Mouse (Mus musculus): ENCODE measurements around the gene Il1rl1. TPM values are rescaled to one million over a fixed set of nuclear protein-coding genes. Genes with fewer than 3 reads are reported as not detected.

Gene Il1rl1
- polyA plus RNA-seq, 1 experiment, result 0.04 TPM

DNA sequence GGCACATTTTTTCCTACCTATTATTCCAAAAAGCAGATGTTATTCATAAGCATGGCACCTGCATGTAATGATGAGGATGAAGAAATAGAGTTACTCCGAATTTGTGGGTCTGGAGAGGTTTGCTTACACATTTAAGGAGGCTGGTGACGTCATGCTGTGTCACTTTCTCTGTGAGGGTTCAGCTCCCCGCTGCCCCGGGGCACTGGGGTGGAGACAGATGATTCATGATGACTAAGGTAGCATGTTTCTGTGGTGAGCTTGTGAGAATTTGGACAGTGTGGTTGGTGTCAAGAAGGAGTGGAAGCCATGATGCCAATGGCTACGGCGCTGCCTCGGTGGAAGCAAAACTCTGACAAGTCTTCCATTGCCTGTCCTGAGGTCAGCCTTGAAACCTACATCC lies 36.2 kb upstream of the Il1rl1 start:
- Histone ChIP-seq H3K27me3 (ENCODE audit: control insufficient read depth, insufficient read depth, low read length) (no peaks in the 10 kb centered on the region), H3K27ac (ENCODE audit: control insufficient read depth, insufficient read depth, low read depth, low read length) (no peak overlapping the region)
- TF ChIP-seq POLR2A (IDR thresholded peaks at IDR 0.05; ENCODE audit: control insufficient read depth, low read depth, low read length) (no peak), CTCF (IDR thresholded peaks at IDR 0.05; ENCODE audit: control insufficient read depth, insufficient read depth, insufficient replicate concordance, low read depth, low read length) (no peak)

DNA sequence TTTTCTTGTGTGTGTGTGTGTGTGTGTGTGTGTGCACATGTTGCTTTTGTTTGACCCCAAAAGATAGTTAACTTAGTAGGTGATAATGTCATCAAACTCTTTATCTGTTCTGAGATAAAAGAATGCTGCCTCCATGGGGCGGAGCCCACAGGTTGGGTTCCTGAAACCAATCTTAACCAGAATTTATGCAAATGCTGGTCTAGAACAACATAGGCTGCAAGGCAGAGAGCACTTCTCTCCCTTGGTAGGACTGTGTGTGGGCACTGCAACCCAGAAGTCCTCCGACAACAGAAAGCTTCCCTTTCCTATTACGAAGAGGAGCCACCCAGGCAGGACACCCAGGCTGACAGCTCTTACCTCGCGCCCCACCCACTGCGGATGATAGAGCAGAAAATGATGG lies 29.7 kb upstream of the Il1rl1 start:
- Histone ChIP-seq H3K4me3 (ENCODE audit: control insufficient read depth, low read depth, low read length) (no peak overlapping the region), H3K27me3 (ENCODE audit: control insufficient read depth, insufficient read depth, low read length) (no peaks in the 10 kb centered on the region), H3K4me1 (ENCODE audit: control insufficient read depth, insufficient read depth, low read length) (no peaks in the 10 kb centered on the region), H3K36me3 (ENCODE audit: control insufficient read depth, insufficient read depth, low read length) (no peaks in the 10 kb centered on the region), H3K27ac (ENCODE audit: control insufficient read depth, insufficient read depth, low read depth, low read length) (no peak overlapping the region)
- TF ChIP-seq POLR2A (IDR thresholded peaks at IDR 0.05; ENCODE audit: control insufficient read depth, low read depth, low read length) (no peak), CTCF (IDR thresholded peaks at IDR 0.05; ENCODE audit: control insufficient read depth, insufficient read depth, insufficient replicate concordance, low read depth, low read length) (no peak)

More for the DNA sequence above, 36.2 kb upstream of the Il1rl1 start:
- no peaks in the 10 kb centered on the region for H3K4me1 ChIP-seq (ENCODE audit: control insufficient read depth, insufficient read depth, low read length)
- no peak overlapping the region for H3K4me3 ChIP-seq (ENCODE audit: control insufficient read depth, low read depth, low read length)
- H3K36me3 ChIP-seq (ENCODE audit: control insufficient read depth, insufficient read depth, low read length), result no peaks in the 10 kb centered on the region

DNA sequence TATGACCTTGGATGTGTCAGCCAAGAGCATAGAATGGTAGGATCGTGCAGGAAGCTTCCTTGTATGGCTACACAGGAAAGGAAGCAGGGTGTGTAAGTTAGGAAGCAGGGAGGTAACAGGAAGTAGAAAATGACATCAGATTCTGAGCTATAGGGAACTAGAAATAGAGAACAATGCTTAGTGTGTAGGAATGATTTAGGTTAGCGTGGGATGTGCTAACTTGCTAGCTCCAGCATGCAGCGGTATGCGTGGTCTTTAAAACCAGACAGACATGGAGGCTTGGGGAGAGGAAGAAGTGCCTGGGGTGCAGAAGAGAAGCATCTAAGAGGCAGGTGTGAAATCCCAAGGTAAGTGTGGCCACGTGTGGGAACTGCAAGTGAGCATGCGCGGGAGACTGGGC lies 24.7 kb upstream of the Il1rl1 start:
- peaks cover 2% of the 10 kb centered on the region for H3K4me1 ChIP-seq (ENCODE audit: control insufficient read depth, insufficient read depth, low read length)
- H3K36me3 ChIP-seq (ENCODE audit: control insufficient read depth, insufficient read depth, low read length), result no peaks in the 10 kb centered on the region
- TF ChIP-seq POLR2A (IDR thresholded peaks at IDR 0.05; ENCODE audit: control insufficient read depth, low read depth, low read length), result no peak
- TF ChIP-seq CTCF (IDR thresholded peaks at IDR 0.05; ENCODE audit: control insufficient read depth, insufficient read depth, insufficient replicate concordance, low read depth, low read length), result no peak
- H3K27ac ChIP-seq (ENCODE audit: control insufficient read depth, insufficient read depth, low read depth, low read length), result no peak overlapping the region
- no peak overlapping the region for H3K4me3 ChIP-seq (ENCODE audit: control insufficient read depth, low read depth, low read length)
- no peaks in the 10 kb centered on the region for H3K27me3 ChIP-seq (ENCODE audit: control insufficient read depth, insufficient read depth, low read length)

DNA sequence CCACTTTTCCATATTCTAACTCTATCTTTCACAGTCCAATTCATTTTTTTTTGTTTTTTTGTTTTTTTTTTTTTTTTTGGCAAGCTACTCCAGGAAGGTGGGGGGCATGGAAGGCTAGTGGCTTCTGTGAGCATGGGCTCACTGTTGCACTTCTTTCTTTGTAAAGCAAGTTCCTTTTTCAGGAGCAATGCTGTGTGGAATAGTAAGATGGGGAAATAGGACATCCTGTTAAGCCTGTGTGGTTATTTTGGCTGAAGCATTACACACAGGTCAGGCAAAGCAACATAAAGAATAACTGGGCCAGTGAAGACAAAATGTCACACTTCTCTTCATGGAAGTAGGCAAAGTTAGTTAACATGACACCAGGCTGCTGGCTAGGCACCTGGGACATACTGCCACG lies 19.5 kb upstream of the Il1rl1 start:
- no peak for TF ChIP-seq CTCF (IDR thresholded peaks at IDR 0.05; ENCODE audit: control insufficient read depth, insufficient read depth, insufficient replicate concordance, low read depth, low read length)
- no peak for TF ChIP-seq POLR2A (IDR thresholded peaks at IDR 0.05; ENCODE audit: control insufficient read depth, low read depth, low read length)
- no peak overlapping the region for H3K27ac ChIP-seq (ENCODE audit: control insufficient read depth, insufficient read depth, low read depth, low read length)

DNA sequence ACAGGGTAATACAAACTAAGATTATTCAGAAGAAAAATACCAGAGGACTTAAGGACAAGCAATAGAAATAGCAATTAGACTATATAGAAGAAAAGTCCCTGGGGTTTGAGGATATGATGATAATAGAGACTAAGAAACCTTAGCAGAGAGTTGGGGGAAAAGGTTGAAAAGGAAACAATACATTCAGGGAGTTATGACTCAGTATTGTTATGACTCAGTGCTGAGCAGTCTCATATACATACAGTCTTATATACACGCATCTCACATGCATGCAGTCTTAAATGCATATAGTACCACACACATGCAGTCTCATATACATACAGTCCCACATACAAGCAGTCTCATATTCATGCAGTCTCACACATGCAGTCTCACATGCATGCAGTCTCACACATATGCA lies 16.3 kb upstream of the Il1rl1 start:
- no peaks in the 10 kb centered on the region for H3K27me3 ChIP-seq (ENCODE audit: control insufficient read depth, insufficient read depth, low read length)
- no peak overlapping the region for H3K4me3 ChIP-seq (ENCODE audit: control insufficient read depth, low read depth, low read length)
- H3K4me1 ChIP-seq (ENCODE audit: control insufficient read depth, insufficient read depth, low read length), result no peaks in the 10 kb centered on the region
- TF ChIP-seq CTCF (IDR thresholded peaks at IDR 0.05; ENCODE audit: control insufficient read depth, insufficient read depth, insufficient replicate concordance, low read depth, low read length) (no peak), POLR2A (IDR thresholded peaks at IDR 0.05; ENCODE audit: control insufficient read depth, low read depth, low read length) (no peak)
- no peak overlapping the region for H3K27ac ChIP-seq (ENCODE audit: control insufficient read depth, insufficient read depth, low read depth, low read length)
- no peaks in the 10 kb centered on the region for H3K36me3 ChIP-seq (ENCODE audit: control insufficient read depth, insufficient read depth, low read length)

More for the DNA sequence above, 19.5 kb upstream of the Il1rl1 start:
- Histone ChIP-seq H3K36me3 (ENCODE audit: control insufficient read depth, insufficient read depth, low read length) (no peaks in the 10 kb centered on the region), H3K4me3 (ENCODE audit: control insufficient read depth, low read depth, low read length) (no peak overlapping the region), H3K4me1 (ENCODE audit: control insufficient read depth, insufficient read depth, low read length) (peaks cover under 1% of the 10 kb centered on the region), H3K27me3 (ENCODE audit: control insufficient read depth, insufficient read depth, low read length) (no peaks in the 10 kb centered on the region)

DNA sequence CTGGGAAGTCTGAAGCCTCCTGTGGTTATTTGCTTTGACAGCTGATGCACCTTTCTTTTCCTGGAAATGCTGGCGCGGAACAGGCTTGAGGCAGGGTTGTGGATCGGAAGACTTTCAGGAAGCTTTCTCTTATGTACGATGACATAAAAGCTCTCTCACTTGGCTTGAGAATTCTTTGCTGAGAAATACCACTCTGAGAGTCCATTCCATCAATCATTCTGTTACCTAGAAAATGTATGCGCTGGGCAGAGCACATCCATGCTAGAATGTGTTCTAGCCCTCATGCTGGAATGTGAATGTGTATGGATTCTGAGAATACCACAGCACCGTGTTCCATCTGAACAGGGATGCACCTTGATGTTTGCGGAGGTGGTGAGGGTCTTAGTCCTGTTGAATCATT lies 15.1 kb upstream of the Il1rl1 start:
- no peaks in the 10 kb centered on the region for H3K27me3 ChIP-seq (ENCODE audit: control insufficient read depth, insufficient read depth, low read length)
- TF ChIP-seq CTCF (IDR thresholded peaks at IDR 0.05; ENCODE audit: control insufficient read depth, insufficient read depth, insufficient replicate concordance, low read depth, low read length) (no peak), POLR2A (IDR thresholded peaks at IDR 0.05; ENCODE audit: control insufficient read depth, low read depth, low read length) (no peak)
- H3K4me3 ChIP-seq (ENCODE audit: control insufficient read depth, low read depth, low read length), result no peak overlapping the region
- no peaks in the 10 kb centered on the region for H3K4me1 ChIP-seq (ENCODE audit: control insufficient read depth, insufficient read depth, low read length)
- no peaks in the 10 kb centered on the region for H3K36me3 ChIP-seq (ENCODE audit: control insufficient read depth, insufficient read depth, low read length)
- H3K27ac ChIP-seq (ENCODE audit: control insufficient read depth, insufficient read depth, low read depth, low read length), result no peak overlapping the region

DNA sequence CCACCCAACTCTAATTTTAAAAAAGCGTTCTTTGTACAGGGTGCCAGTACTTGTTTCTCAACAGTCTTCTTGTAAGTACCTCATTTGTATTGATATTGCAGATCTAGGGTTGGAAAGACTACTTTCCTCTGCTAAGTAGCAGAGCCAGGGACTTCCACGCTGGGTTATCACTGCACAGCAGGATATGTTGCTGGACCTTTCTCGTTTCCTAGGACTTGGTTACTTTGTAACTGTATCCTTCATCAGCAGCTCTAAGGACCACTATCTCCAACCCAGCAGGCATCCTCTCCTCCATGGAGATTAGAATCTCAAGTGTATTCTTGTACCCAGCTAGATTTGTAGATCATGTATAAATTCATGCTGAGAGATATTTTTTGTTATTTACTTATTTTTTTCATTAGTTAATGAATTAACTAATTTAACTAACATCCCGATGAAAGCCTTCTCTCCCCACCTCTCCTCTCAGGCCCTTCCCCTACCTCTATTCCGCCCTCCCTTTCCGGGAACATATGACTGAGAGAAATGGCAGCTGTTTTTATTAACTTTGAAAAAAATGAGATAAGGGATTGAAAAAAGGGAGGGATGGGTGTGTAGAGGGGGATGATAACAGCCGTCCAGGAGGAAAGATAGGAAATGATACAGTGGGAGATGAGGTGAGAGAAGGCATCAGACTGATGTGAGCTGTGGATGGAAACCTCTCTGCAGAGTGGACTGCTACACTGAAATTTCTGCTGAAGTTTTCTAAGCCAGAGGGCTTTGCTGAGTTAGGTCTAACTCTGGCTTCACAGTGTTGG lies 14.3 kb upstream of the Il1rl1 start:
- no peaks in the 10 kb centered on the region for H3K36me3 ChIP-seq (ENCODE audit: control insufficient read depth, insufficient read depth, low read length)
- H3K4me3 ChIP-seq (ENCODE audit: control insufficient read depth, low read depth, low read length), result no peak overlapping the region
- no peaks in the 10 kb centered on the region for H3K4me1 ChIP-seq (ENCODE audit: control insufficient read depth, insufficient read depth, low read length)

More for the DNA sequence above, 14.3 kb upstream of the Il1rl1 start:
- no peak for TF ChIP-seq CTCF (IDR thresholded peaks at IDR 0.05; ENCODE audit: control insufficient read depth, insufficient read depth, insufficient replicate concordance, low read depth, low read length)
- TF ChIP-seq POLR2A (IDR thresholded peaks at IDR 0.05; ENCODE audit: control insufficient read depth, low read depth, low read length), result no peak
- no peak overlapping the region for H3K27ac ChIP-seq (ENCODE audit: control insufficient read depth, insufficient read depth, low read depth, low read length)
- H3K27me3 ChIP-seq (ENCODE audit: control insufficient read depth, insufficient read depth, low read length), result no peaks in the 10 kb centered on the region

Measured in testis, adult 2 months (tissue).